Mouse (Mus musculus) spleen, postnatal 14 days (tissue): ENCODE data around the gene Smg1.

ENCODE experiments used
- DNase-seq, 2 experiments: peaks; one replicate each; pipeline ENCODE4 v3.0.0; 2021 to 2022; ENCODE audit warnings: low spot score in 2 of 2

Smg1 gene

DNA sequence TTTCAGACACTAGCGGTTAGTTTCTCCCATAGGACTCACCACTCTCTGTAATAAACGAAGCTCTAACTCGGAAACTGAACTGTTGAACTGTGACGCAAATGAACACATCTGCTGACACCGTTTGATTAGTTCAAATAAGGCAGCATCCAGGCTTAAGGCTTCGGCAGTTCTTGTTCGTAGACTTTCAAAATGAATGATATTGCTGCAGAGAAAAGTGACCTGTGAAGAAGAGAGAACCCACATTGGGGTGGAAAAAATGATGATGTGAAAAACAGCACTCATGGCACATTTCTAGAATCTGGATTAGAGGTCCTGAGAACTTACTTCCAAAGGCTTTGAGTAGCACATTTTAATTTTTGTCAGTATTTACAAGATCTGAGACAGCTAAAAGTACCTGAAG, 102.2 kb downstream of the Smg1 start:
- DNase-seq, result no peak

DNA sequence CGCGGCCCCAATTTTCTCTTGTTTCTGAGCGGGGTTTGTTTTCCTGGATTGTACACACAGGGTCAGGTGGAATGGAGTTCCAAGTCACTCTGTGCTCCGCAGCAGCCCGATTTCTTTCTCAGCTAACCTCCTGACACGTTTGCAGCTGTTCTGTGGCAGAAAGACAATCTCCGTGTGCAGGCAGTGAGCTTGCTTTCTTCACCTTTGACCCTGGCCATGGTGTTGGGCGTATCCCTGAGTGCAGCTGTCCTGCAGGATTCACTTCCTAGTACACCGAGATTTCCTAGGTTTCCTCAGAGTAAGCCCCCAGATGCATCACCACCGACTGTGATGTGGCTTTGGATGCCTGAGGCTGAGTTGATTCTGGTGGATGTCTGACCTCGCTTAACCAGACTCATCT, 108.3 kb downstream of the Smg1 start:
- no peak for DNase-seq

DNA sequence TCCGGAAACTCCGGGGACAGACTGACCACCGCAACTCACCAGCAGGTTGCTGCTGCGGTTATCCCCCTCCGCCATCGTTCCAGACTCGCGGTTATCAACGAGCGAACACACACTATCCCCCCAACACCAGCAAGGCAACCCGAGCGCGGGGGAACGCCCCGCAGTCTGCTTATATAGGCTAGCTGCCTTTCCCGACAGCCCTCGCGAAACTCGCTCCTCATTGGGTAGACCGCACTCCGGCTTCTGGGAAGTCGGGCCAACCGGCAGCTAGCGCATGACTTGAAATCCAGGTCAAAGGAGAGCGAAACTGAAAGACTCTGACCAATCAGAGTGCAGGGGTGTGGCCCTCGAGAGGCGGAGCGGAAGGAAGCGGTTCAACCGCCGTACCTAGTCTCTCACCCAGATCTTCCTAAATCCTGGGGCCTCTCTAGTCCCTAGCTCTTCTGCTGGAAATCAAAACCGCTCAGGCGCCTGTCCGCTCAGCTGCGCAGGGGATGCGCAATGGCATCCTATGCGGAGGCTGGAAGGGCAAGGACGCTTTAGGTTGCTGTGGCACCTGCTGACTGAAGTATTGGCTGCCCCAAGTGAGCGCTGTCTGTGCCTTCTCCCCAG, 113.9 kb downstream of the Smg1 start, which contains the start of gene Arl6ip1:
TSS of gene Arl6ip1 (minus strand) at position 233 of the 612 bp plus-strand sequence.
- peak; percentile 94 to 95 for DNase-seq

- no peak for DNase-seq
These were observed 114.5 kb downstream of the Smg1 start for GRCm38 (mm10) chr7:118128925-118129429.

GRCm38 (mm10) chr7:118126219-118126875, 117.1 kb downstream of the Smg1 start:
- no peak for DNase-seq

- no peak for DNase-seq
These were observed 117.7 kb downstream of the Smg1 start for GRCm38 (mm10) chr7:118125736-118126135.

DNA sequence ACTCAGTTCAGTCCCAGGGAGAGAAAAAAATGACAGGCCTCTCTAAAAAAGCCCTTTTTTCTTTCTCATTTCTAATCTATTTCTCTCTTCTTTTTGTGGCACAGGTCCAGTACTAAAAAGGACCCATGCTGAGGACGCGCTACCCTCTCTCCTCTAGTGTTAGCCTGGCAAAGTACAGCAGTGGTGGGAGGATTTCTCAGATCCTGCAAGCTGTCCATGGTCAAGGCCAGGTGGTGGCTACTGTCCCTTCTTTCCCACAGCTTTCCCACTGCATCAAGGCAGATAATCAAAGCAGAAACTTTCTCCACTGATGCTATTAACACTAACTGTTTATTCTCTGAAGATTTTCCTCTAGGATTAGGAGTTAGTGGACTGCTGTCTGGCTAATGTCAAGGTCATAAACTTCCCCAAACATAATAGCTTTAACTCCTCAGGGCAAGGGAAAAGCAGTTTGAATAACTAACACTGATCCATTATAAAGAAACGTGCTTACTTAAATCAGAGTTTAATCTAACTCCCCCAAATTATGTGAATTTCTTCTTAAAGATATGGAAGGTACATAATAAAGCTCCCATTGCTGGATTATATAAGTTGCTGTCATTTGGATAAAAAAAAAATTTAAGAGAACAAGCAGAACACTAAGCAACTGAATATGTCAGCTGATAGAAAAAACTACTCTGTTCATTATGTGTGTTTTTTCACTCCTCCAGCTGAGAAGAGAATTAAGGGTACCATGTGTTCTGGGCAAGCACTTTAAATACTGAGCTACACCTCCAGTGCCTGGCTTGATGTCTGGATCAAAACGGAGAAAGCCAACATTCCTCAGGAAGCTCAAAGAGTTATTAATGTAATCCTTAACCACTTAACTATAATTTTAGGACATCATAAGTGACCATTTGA, 119.7 kb downstream of the Smg1 start:
- no peak for DNase-seq

DNA sequence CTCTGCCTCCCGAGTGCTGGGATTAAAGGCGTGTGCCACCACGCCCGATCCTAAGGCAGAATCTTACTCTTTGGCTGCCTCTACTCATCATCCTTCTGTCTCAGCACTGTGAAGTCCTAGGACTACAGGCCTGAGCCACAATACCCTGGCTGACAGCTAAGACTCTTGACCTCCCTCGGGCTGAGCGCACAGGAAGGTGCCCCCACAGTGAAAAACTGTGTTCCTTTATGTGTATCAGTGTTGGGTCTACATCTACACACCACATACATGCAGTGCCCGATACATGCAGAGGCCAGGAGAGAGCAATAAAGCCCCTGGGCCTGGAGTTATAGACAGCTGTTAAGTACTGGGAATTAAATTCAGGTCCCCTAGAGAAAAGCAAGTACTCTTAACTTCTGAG, 121.2 kb downstream of the Smg1 start:
- DNase-seq, result no peak

DNA sequence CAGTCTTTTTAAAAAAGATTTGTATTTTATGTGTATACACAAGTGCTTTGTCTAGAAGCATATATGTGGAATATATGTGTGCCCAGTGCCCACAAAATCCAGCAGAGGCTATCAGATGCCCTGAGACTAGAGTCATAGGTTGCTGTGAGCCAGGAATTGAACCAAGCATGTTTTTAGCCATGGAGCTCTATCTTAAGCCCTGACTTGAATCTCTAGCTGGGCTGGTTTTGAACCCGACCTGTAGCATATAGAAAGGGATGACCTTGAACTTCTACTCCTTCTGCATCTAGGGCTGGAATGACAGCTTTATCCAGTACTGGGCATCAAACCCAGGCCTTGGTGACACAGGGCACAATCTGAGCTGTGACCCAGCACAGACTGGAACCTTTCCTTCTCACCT, 122.8 kb downstream of the Smg1 start:
- DNase-seq, result no peak

- DNase-seq, result peak in 1 of 2 experiments; percentile 25
These were observed 123.5 kb downstream of the Smg1 start for GRCm38 (mm10) chr7:118119946-118120345.

DNA sequence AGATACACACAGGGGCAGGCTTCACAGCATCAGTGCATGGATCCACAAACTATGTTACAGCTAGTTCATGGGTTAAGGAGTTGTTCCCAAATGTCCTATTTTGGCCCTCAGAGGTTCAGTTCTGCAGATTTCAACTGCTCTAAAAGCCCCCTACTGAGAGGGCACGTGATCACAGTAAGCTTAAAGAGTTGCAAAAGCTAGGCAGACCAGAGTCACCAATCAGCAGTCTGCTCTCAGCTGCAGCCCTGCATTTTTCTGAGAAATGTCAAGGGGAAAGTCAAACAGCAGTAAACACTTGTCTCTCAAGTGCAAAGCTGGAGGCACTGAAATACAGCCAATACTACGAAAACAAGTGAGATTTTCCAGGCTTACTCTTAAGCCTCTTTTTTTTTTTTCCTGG, 124.3 kb downstream of the Smg1 start:
- DNase-seq, result no peak

GRCm38 (mm10) chr7:118118426-118118825, 125.0 kb downstream of the Smg1 start:
- DNase-seq, result no peak

DNA sequence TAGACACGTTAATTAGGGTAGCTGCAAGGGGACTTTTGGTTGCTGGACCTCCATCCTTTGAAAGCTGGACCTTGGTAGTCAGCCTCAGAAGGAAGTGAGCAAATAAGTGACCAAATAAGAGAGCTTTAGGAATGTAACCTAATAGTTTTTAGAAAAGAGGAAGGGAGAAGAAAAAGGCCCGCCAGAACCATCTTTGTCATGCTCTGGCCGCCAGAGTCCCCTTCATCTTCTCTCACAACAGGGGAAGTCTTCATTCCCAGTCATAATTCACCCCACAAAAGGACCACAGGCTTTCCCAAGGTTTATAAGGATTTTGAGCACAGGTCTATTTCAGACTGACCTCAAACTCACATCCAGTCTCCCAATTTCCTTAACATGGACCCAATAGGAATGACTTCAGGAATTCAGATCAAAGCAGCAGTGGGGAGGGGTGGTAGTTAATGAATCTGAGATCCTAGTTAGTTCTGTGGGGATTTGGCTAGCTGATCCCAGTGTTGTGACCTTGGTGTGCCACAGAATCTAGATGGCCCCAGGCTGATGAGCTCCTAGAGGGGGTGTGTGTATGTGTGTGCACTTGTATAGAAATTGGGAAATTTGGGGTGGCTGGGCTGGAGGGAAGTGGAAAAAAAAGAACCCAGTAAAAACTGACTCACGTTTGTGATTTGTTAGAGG, 125.8 kb downstream of the Smg1 start:
- DNase-seq, result no peak

DNA sequence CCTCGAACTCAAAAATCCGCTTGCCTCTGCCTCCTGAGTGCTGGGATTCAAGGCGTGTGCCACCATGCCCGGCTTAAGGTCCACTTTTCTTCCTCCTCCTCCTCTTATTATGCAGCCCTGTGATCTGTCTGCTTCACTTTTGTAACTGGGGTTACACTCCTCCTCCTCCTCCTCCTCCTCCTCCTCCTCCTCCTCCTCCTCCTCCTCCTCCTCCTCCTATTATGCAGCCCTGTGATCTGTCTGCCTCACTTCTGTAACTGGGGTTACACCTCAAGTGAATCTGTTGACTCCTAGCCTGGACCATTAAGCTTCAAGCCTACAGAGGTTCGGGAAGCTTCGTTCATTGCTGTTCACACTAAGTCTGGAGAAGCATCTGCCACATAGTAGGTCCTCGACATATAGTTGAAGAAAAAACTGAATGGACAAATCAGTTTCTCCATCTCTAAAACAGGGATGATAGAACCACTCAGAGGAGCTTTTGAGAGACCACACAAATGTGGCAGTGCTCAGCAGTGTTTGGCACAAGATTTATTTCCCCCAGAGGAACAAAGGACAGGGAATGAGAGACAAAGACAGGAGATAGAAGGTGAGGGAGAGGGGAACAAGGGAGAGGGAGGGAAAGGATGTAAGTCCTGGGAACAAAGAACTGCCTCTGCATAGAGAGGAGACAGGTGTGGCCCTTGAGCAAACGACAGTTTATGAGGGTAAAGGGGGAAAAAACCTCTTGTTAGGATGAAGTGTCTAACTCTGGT, 126.5 kb downstream of the Smg1 start:
- no peak for DNase-seq

DNA sequence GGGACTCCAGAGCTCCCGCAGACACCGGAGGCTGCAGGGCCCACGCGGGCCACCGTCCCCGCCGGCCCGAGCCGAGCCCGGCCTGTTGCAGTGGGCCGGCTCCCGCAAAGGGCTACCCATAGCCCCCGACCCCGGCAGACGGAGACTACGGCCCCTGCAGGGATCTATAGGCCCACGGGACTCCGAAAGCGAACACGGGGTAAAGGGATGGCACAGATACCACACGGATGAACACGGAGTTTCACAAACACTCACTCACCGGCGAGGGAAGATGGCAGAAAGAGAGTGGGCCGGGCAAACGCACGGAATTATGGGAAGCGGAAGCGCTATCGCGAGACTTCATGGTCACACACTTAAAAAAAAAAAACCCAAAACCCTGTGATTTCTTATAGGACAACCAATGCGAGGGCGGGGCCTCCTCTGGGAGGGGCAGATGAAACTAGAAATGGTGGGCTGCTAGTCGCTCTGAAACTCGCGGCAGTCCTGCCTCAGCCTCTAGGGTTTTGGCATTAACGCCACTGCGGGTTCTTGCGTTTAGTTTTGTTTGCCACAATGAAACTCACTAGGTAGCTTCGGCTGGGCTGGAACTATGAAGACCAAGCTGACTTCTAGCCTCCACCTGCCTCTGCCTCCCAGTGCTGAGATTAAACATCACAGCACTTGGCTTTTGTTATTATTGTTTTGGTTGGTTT, 127.4 kb downstream of the Smg1 start, which contains the start of gene Rps15a:
TSS of gene Rps15a (minus strand) at position 312 of the 692 bp plus-strand sequence.
- DNase-seq, result peak; percentile 89 to 92

GRCm38 (mm10) chr7:118115533-118115876, 128.0 kb downstream of the Smg1 start:
- no peak for DNase-seq

DNA sequence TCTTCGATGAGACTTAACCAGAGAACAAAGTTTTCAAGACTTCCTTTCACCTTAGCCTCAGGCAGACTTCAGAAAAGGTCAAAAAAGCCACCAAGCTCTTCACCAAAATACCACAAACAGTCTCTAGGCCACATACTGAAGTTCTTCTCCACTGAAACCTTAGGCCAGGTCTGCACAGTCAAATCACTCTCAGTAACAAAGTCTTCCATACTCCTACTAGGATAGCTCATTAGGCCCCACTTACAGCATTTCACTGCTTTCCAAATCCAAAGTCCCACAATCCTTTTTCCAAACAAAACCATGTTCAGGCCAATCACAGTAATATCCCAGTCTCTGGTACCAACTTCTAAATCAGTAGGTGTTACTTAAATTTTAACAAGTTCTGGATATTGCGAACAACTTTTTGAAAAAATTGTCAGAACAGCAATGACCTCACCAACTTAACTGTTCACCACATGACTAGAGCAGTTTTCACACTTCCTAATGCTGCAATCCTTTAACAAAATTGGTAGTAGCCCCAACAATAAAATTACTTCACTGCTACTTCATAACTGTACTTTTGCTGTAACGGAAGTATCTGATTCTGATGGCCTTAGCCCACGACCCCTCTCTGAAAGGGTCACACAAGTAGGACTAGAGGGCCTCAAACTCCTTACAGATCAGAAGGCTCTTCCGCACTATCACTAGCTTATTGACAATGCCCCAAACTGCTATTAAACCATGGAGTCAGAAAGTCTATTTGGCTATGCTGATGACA, 129.8 kb downstream of the Smg1 start:
- no peak for DNase-seq

DNA sequence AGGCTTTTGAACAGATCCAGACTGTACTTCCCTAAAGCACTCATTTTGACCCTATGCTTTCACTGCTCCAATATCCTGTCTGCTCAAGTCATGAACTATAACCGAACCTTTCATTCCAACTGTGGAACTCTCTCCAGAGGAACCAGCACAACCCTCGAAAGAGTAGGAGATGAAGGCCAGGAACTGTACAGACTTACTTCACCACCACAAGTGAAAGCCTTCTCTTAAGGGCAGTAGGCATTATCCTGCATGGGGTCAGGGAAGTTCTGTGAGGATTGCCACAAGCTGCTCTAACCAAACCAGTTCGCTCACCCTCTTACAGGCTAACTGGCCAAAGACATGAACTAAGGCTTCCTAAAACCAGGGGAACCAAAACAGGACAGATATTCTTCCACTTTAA, 132.3 kb downstream of the Smg1 start:
- DNase-seq, result no peak

DNA sequence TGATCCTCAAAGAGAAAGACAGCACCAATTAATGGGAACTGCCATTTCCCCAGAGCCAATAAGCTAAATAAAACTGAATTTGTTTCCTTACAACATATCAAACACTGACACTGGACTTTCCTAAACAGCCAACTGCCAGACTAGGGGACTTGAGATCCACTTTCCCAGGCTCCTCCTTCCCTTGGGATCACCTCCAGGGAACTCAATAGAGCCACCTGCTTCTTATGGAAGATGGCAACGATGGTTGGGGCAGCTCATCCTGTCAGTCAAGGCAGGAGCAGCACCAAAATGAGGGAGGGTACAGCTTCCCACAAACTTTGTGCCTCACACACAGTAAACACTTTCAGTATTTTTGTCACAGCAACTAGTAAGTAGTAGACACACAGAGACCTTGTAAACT, 135.8 kb downstream of the Smg1 start:
- no peak for DNase-seq
